Mouse (Mus musculus) testis, adult 2 months (tissue): ENCODE data around the gene Gfod1.

Source experiments
- CTCF ChIP-seq: fragments of 200-500 bp; IDR thresholded peaks from 2 replicates; pipeline ENCODE4 v1.5.1; 2012; ENCODE audit warnings: low read depth, mild to moderate bottlenecking, inconsistent platforms, low read length, moderate library complexity; ENCODE audit not compliant: control insufficient read depth, insufficient read depth, insufficient replicate concordance
- POLR2A ChIP-seq: fragments of 200-500 bp; IDR thresholded peaks from 2 replicates; pipeline ENCODE4 v1.6.1; 2012; ENCODE audit warnings: low read depth, mild to moderate bottlenecking, inconsistent platforms, low read length, moderate library complexity; ENCODE audit not compliant: control insufficient read depth

DNA sequence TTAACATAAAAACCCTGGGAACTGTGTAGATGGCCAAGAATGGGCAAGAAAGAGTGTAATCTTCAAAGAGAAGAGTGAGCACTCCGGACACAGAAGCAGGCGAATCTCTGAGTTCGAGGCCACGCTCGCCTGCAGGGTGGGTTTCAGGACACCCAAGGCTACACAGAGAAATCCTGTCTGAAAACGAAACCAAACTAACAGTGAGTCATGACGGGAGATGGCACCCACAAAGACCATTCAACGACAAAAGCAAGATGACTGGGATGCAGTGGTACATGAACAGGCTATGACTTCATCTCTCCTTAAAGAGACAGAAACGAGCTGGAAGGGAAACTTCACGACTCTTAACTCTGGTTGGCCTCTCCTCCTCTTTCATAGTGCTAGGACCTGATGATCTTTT, 101.6 kb downstream of the Gfod1 start:
- TF ChIP-seq CTCF: no peak
- TF ChIP-seq POLR2A: no peak
